Mouse (Mus musculus) gastrocnemius, postnatal 25 days (tissue): ENCODE data around the gene Smurf1. TPM values are rescaled to one million over a fixed set of nuclear protein-coding genes. Genes with fewer than 3 reads are reported as not detected.

Experiments used
- DNase-seq: peaks from one replicate; pipeline ENCODE4 v3.0.0; 2022
- total RNA-seq, 2 experiments: library from RNA; stranded (reverse); gene quantifications; 1 replicate in 1 of 2; 2 replicates in 1 of 2; pipeline ENCODE4 v1.2.3; 2021

The Smurf1 gene
- total RNA-seq, 2 experiments from 2014 or later = 11.5 to 12.6 TPM

DNA sequence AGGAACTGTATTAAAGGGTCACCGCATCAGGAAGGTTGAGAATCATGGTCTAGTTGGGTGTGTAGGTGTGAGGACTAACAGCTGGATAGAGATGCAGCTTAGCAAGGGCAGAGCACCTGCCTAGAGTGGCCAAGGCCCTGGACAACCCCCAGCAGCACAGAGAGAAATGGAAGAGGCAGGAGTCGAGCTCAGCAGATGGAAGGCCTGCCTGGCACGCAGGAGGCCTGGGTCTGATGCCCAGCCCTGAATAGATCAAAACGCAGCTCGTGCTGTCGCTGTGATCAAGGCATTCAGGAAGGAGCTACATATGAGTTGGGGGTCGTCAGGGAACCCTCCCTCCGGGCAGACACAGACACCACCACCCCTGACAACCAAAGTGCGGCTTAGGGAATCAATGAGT lies 7.4 kb downstream of the Smurf1 start:
- no peak for DNase-seq

DNA sequence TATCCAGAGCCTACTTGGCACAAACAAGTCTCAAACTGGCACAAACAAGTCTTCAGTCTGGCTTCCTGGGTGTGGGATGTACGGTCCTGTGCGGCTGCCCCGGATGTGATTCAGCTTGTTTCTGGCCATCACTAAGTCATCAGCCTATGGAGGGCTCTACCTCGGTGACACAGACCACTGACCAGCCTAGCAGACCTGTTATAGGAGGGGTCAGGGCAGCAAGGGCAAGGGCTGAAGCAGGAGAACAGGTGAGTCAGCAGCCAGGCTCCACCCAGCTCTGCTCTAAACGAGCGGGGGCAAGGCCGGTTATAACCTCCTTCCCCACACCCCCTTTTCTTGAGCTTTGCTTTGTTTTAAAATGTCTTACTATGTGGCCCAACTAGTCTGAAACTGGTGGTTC lies 11.2 kb downstream of the Smurf1 start:
- DNase-seq = no peak

DNA sequence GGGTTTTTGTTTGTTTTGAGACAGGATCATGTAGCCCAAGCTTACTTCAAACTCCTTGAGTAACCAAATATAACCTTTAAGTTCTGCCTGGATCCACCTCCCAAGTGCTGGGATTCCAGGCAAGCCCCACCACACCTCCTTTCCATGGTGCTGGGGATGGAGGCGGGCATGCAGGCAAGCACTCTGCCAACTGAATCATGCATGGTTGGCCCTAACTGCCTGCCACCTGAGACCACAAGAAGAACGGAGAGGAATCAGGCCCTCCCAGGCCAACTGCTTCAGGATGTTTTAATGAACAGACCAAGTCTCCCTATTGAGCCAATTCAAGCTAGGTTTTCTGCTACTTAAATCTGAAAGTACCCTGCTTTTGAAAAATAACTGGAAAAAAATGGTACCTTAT lies 13.1 kb downstream of the Smurf1 start:
- DNase-seq = no peak

DNA sequence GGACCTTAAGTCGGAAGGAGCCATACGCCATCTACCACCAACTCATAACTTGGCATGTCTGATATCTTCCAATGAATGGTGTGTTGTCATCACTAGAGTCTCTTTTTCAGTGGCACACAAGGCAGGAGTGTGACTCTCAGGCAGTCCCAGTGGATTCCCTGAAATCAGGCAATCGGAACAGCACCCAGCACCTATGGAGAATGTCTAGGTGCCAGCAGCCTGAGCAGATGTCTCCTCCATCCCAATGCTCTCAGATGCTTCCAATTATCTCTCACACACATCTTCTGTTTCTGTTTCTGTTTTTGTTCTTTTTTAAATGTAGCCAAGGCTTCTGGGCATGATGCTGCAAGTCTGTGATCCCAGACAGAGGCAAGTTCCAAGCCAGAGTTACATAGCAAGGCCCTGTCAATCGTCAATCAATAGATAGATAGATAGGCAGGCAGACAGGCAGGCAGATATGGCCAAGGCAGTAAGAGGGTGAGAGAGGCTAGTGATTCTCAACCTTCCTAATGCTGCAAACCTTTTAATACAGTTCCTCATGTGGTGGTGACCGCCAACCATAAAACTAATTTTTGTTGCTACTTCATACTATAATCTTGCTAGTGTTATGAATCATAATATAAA lies 15.1 kb downstream of the Smurf1 start:
- no peak for DNase-seq

DNA sequence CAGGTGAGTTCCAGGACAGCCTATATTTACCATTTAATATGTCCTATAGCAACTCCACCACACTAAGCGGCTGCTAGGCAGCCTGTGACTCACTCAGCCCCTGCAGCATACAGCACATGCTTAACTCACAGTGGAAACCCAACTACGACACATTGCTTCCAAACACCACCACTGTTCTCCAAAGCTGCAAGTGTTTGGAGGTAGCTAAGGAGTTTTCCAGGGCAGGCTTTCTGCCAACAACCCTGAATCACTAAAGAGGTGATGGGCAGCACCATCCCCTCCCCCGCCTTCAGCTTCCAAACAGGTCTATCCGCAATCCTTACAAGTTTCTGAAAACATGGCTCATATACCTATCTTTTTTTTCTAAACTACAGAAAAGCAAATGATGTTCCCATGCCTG lies 15.8 kb downstream of the Smurf1 start:
- DNase-seq = no peak

DNA sequence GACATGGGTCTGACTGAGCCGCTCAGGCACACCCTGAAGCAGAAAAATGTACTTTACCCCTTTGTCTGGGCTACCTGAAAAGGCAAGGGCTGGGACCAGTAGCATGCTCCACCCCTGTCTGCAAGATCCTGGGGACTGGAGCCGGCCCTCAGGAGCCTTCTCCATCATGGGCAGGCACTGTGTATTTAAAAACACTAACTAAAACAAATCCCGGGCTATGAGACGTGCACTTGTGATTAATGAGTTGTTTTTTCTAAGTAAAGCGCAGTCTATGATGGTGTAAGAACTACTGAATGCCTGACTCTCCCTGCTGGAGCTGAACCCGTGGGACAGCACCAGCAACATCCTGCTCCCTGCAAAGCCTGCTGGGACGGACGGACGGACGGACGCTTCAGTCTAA lies 17.2 kb downstream of the Smurf1 start:
- DNase-seq = no peak

DNA sequence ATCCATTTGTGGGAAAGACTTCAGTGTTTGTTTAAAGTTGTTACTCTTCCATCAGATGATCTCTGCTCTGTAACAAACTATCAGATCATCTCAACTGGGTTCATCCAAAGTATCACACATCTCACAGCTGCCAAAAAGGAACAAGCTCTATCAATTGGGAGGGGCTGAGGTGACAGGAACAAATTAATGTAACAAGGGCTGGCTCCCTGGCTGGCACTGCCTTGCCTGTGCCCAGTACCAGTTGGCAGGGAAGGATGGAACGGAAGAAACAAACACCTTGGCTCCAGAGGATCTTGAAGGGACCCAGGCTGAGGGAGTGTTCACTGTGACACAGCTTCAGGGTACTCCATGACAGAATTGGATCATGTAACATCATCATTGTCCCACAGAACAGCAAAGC lies 17.6 kb downstream of the Smurf1 start:
- no peak for DNase-seq

DNA sequence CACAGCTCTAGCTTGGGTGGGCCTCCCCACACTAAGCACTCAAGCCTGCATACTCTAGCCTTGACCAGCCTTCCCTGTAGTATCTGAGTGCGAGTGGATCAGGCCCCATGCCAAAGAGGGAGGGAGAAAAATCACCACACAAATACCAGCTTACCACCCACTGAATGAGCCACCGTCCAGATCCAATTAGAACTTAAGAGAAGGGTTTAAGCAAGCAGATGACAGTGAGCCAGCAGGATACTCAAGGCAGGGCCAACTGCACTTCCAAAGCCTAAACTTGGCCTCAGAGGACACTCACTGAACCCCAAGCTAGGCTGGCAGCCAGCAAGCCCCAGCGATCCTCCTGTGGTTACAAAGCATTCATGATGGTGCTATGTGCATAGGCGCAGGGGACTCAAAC lies 19.6 kb downstream of the Smurf1 start:
- peak; percentile 43 for DNase-seq

DNA sequence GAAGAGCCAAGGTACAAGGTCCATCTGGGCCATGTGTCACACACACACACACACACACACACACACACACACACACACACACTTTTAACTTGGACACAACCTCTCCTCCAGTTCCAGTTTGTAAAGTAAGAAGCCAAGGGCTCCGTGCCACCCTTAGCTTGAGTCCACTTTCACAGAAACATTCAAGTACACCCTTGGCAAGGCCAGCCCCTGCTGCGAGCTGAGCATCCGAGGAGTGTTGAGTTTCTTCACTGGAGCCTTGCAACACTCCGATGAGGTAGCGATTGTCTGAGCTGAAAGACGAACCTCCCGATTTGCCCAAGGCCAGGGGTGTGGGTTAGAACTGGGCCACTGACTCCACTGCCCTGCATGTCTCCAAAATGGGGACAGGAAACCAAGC lies 20.7 kb downstream of the Smurf1 start:
- peak; percentile 83 for DNase-seq

DNA sequence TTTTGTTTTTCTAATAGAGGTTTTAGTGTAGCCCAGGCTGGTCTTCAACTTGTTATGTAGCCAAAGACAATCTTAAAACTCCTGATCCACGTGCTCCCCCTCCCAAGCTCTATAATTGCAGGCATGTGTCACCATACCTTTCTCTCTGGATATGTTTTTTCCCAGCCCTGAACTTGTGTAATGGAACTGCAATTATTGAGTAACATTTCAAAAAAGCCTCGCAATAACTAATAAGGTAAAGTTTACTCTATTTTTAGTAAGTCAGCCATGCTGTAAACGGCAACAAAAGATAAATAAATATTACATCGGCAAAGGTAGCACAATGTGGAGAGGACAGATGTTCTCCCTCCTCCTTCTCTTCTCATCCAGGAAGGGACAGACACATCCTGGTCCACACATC lies 21.3 kb downstream of the Smurf1 start:
- DNase-seq = no peak

DNA sequence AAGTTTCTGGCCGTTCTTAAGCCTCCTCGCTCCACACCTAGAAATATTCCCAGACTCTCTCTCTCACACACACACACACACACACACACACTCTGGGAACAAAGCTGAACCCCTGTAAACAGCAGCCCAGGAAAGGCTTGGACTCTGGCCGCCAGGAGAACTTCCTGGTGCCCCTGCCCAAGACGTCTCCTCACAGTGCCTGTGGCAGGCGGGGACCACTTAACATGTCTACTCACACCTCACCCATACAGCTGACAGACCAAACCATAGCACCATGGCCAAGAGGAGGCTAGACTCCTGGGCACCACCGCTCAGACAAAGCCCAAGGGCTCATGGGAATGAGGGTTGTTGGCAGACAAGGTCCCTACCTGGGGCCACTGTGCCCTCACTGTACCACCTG lies 22.3 kb downstream of the Smurf1 start:
- no peak for DNase-seq

DNA sequence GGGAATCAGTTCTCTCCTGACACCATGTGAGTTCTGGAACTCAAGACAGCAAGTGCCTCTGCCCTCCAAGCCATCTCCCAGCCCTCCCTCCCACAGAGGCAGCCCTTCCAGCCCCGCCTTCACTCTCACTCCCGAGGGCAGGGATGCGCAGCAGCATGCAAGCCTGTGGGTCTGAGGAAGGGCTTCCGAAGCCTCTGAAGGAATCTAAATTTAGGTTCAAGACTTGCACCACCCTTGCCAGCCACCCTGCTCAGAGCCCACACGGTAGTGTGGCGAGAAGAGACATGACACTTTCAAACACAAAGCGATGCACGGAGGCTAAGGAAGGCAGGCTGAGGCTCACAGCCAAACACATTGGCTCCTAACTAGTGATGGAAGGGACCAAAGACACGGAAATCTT lies 23.2 kb downstream of the Smurf1 start:
- no peak for DNase-seq

DNA sequence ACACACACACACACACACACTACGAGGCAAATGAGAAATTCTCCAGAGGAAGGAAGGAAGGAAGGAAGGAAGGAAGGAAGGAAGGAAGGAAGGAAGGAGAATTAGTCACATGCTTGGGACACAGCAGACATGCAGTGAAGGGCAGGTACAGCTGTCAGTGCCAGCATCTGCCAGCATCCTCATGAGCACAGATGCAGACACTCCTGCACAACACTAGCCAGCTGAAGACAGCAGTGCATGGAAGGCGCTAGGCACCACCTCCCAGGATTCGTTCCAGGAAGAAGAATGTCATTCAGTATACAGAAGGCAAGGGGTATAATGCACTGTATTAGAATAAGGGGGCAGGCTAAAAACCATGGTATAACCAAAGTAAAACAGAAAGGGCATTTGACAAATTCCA lies 24.7 kb downstream of the Smurf1 start:
- DNase-seq = no peak

DNA sequence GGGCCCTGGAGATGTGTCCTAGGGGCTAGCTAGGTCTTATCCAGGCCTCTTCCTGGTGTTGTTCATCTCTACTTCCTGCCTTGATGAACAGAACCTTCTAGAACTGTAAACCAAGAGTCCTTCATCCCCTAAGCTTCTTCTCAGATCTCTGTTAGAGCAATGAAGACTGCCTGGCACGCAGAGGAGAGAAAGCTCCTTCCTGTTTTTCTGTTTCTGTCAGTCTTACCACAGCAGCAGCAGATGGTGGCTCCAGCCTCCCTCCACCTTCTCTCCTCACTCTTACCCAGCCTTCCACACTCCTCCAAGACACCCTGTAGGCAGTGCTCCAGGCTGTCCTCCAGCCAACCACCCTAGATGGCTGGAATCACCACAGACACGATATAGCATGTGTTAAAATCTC lies 28.3 kb downstream of the Smurf1 start:
- DNase-seq = no peak

DNA sequence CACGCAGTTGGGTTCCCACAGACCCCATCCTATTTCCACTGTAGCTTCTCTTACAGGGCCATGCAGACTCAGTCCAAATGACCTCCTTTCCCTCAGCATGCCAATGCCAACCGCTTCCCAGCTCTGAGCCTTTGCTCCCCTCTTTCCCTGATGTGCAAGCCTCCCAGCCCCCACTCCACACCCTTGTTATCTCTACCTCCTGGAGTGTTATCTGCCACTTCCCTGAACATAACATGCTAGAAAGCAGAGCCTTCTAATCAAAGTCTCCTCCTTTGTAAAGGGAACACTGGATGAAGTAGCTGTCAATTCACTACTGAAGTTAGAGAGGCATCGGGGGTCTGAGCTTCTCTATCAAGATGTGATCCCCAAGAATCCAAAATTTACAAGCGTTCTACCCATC lies 32.2 kb downstream of the Smurf1 start:
- no peak for DNase-seq

DNA sequence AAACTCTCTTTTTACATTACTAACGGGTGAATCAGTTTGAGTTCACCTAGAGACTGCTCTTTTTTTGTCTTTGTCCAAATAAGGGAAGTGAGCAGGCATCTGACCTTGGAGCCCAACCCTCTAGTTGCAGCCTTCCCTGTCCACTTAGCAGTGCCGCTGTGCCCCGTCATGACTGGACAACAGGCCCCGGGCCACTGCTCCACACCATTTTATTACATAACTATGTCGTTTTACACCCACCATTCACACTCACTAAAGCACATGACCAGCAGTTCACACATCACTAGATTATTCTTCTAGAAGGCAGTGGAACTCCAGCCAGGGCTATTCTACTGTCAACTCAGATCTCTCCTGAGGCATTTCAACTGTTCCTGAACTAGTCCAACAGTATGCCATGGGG lies 33.8 kb downstream of the Smurf1 start:
- no peak for DNase-seq

DNA sequence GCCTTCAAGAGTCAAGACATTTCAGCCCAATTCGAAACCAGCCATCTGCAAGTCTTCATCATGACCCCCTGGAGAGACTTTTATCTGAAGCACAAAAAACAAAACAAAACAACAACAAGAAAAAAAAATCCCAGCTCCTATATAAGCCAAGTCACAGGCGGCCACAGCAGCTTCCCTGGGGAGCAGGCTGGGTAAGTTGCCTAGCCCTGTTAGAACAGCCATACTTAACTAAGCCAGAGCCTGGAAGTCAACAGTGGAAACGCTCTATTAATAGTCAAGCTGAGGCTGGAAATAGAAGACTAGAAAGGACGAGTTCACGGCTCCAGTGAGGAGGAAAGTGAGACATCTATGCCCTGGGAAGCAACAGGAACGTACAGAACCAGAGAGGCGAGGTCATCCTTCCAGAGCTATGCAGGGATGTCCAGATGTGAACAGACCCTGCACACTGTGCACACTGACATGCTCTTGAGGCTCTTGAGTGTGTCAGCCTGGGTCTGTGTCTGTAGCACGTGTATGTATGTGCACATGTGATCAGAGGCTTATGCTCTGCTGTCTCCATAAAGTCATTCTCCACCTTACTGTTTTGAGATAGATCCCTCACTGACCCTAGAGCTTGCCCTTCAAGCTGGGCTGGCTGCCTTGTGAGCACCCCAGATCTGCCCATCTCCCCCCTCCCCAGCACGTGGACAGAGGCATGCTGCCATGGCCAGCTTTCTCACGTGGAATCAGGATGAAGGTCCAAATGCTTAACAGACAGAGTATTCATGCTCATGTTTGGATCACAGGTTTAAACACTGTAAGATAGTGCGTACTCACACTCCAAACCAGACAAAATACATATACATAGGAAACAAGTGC lies 36.6 kb downstream of the Smurf1 start:
- peak; percentile 55 for DNase-seq

DNA sequence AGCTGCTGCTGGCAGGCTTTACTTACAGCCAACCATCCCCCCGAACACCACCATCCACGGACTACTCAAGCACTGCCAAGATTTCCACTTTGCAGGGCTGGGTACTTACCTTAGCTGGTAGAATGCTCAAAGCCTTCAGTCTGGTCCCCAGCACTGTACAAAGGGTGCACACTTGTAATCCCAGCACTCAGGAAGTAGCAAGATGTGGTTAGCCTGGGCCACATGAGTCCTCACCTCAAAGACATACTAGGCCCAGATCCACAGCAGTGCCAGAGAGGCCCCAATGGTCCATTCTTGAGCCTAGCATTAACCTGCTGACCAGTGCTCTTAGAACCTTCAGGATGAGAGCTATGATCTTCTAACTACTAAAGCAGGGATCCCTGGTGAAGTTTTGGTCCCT lies 39.4 kb downstream of the Smurf1 start:
- DNase-seq = no peak

DNA sequence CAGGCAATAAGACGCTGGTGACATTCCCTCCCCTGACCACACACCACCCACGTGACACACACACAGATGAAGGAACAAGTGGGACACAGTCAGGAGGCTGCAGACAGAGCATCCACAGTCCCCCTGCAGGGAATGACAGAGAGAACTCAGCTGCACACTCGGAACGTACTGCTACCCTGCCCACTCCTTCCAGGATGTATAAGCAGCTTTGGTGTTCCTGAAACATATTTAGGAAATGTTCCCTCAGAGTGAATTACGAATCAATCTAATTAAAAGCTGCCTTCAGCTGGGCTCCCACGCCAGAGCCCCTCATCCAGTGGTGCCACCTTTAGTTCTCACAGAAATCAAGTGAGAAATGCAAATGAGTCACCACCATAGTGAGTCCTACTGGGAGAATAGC lies 42.3 kb downstream of the Smurf1 start:
- no peak for DNase-seq

DNA sequence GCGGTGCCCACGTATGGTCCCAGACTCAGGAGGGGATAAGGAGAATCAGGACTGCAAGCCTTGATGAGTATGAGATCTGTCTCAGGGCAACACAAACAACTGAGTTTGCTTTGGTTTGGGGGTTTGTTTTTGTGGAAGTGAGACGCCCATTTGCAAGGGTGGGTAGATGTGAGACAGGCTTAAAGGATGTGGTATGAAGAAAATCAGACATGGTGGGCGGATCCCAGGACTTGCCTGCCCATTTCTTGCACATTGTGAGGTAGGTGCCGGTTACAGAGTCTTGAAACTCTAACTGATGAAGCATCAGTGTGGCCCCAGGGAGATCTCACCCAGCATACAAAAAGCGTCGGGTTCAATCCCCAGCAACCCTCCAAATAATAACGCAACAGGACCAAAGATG lies 45.9 kb downstream of the Smurf1 start:
- DNase-seq = no peak

DNA sequence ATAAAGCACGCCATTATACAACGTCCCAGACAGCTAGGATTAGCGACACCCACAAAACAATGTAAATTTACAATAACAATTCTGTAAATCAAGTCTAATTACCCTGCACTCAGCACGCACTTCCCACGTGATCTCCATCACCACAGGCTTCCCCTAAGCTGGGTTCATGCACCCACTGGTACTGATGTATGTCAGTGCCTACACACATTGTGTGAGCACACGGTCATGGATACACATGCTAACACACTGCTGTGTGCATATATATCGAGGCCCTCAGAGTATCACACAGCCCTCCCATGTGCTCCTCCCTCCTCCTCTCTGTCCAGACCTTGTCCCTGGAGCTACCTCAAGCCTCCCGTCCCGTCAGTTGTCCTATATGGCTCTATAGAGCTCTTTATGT lies 46.5 kb downstream of the Smurf1 start:
- DNase-seq = no peak

DNA sequence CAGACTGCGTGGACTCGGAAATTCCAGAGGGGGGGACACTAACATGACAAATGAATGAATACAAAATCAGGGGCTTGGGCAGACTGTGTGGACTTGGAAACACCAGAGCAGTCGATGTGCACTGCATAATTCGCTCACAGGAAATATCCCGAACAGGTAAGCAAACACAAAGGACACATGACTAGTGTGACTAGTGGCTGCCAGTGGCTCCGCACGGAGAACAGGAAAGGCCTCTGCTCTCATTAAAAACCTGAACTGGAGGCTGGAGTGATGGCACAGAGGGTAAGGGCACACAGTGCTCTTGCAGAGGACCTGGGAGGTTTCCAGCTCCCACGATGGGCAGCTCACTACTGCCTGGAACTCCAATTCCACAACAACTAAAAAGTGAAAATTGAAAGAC lies 47.4 kb downstream of the Smurf1 start:
- no peak for DNase-seq

DNA sequence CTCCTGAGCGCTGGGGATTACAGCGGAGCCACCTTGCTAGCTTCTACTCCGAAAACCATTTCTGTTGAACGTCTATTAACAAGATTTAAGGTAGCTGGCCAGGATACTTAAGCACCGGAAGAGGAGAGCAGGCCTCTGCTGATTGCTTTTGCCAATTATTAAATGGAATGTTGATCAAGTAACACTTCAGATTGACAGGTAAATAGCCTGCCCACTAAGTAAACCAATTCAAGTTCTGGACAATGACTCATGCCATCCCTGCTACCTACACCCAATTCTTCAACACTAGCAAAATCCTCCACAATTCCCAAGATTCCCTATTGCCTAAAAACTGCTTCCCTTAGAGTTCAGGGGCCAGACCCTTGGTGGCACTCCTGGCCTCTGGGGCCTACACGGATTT lies 48.5 kb downstream of the Smurf1 start:
- DNase-seq = no peak

DNA sequence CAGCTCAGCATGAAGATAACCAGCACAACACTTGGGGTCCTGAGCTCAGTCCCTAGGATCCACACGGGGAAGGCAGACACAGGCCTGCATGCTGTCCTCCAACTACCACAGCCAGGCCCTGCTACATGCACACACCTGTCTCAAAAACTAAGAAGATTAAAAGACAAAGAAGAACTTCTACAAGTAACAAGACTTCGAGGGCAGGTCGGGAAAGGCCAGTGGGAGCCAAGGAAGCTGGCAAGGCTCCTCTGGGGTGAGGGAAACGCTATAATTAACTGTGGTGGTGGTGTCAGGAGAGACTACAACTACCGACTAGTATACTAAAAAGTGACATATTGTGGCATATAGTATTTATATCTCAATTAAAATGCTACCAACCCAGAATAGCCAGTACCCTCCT lies 49.8 kb downstream of the Smurf1 start:
- no peak for DNase-seq
